Mouse (Mus musculus) left cerebral cortex, postnatal 25 days (tissue): Measurements from ENCODE around the gene Gm9745. TPM values are rescaled to one million over a fixed set of nuclear protein-coding genes. Genes with fewer than 3 reads are reported as not detected.
"Not testable (repeated sequence)": the region's sequence is repeated elsewhere in the genome, so short reads cannot be mapped to it uniquely, and the experiment has no call there.

Experiments used
- DNase-seq, 2 experiments: peaks; one replicate each; pipeline ENCODE4 v3.0.0; 2022; ENCODE audit warnings: low spot score in 2 of 2, mixed read lengths in 1 of 2
- intact Hi-C: fragments of 180-260 bp; cut with DNase I; formaldehyde crosslinking; loops from one replicate; pipeline ENCODE4 v1.15.1; 2025
- total RNA-seq, 2 experiments: library from RNA; stranded (reverse); gene quantifications; 2 replicates each; pipeline ENCODE4 v1.2.3; 2021

The Gm9745 gene
- total RNA-seq: not detected

- intact Hi-C loops, DNase-seq: not testable (repeated sequence)
Observed at GRCm38 (mm10) chr13:8948131-8948530, at the start of gene Gm9745. TSS of gene Gm9745 (minus strand) at chr13:8948231.

- not testable (repeated sequence) for DNase-seq
- intact Hi-C loops: loop anchor here (2.0 to 5.0 kb wide), 2 partner anchors 70 to 110 kb away; partner anchors contain the start of gene Idi1
Observed at GRCm38 (mm10) chr13:8997221-8997620, 49.2 kb upstream of the Gm9745 start.

GRCm38 (mm10) chr13:8995990-8996786 lies 48.2 kb upstream of the Gm9745 start, which contains the start of gene Gtpbp4:
TSS of gene Gtpbp4 (minus strand) at chr13:8996083.
- intact Hi-C loops: loop anchor here (1.0 to 5.0 kb wide), 3 partner anchors 71 to 109 kb away; partner anchors contain the start of genes Idi1 and Larp4b

GRCm38 (mm10) chr13:8995159-8995989 lies 47.3 kb upstream of the Gm9745 start:
- peak in 1 of 2 experiments; percentile 33 for DNase-seq
- intact Hi-C loops: loop anchor here (5.0 kb wide), 1 partner anchor 108 kb away; the partner anchor contains the start of gene Idi1

More at GRCm38 (mm10) chr13:8995990-8996786, 48.2 kb upstream of the Gm9745 start, which contains the start of gene Gtpbp4:
- peak; percentile 97 to 99 for DNase-seq

- no peak for DNase-seq
- intact Hi-C loops: no loop called here
Observed at GRCm38 (mm10) chr13:8992231-8992630, 44.2 kb upstream of the Gm9745 start.

GRCm38 (mm10) chr13:8972972-8973371 lies 24.9 kb upstream of the Gm9745 start:
- DNase-seq: no peak
- intact Hi-C loops: no loop called here

GRCm38 (mm10) chr13:8972369-8972768 lies 24.3 kb upstream of the Gm9745 start:
- intact Hi-C loops: no loop called here

GRCm38 (mm10) chr13:8967742-8968141 lies 19.7 kb upstream of the Gm9745 start:
- no peak for DNase-seq
- intact Hi-C loops: loop anchor here (5.0 kb wide), 1 partner anchor 80 kb away; the partner anchor contains the start of gene Idi1

More at GRCm38 (mm10) chr13:8972369-8972768, 24.3 kb upstream of the Gm9745 start:
- no peak for DNase-seq

GRCm38 (mm10) chr13:8965224-8965623 lies 17.2 kb upstream of the Gm9745 start:
- DNase-seq: no peak
- intact Hi-C loops: loop anchor here (5.0 kb wide), 1 partner anchor 78 kb away; the partner anchor contains the start of gene Idi1

- peak in 1 of 2 experiments; percentile 4 for DNase-seq
- intact Hi-C loops: not testable (repeated sequence)
Observed at GRCm38 (mm10) chr13:8962266-8962665, 14.2 kb upstream of the Gm9745 start.

GRCm38 (mm10) chr13:8961128-8961888 lies 13.3 kb upstream of the Gm9745 start:
- DNase-seq, intact Hi-C loops: not testable (repeated sequence)

GRCm38 (mm10) chr13:8959554-8959953 lies 11.5 kb upstream of the Gm9745 start:
- DNase-seq, intact Hi-C loops: not testable (repeated sequence)

GRCm38 (mm10) chr13:8959058-8959457 lies 11.0 kb upstream of the Gm9745 start:
- intact Hi-C loops, DNase-seq: not testable (repeated sequence)

- intact Hi-C loops, DNase-seq: not testable (repeated sequence)
Observed at GRCm38 (mm10) chr13:8956873-8957272, 8.8 kb upstream of the Gm9745 start.

GRCm38 (mm10) chr13:8955127-8955526 lies 7.1 kb upstream of the Gm9745 start:
- DNase-seq, intact Hi-C loops: not testable (repeated sequence)

- DNase-seq, intact Hi-C loops: not testable (repeated sequence)
Observed at GRCm38 (mm10) chr13:8952563-8952962, 4.5 kb upstream of the Gm9745 start, which contains the start of gene Idi2. TSS of gene Idi2 (plus strand) at chr13:8952863.

- intact Hi-C loops, DNase-seq: not testable (repeated sequence)
Observed at GRCm38 (mm10) chr13:8943828-8944227, 4.2 kb downstream of the Gm9745 start.

GRCm38 (mm10) chr13:8941701-8942100 lies 6.3 kb downstream of the Gm9745 start:
- DNase-seq, intact Hi-C loops: not testable (repeated sequence)

- DNase-seq, intact Hi-C loops: not testable (repeated sequence)
Observed at GRCm38 (mm10) chr13:8941110-8941509, 6.9 kb downstream of the Gm9745 start.
